Mouse (Mus musculus): ENCODE data around the gene Ssbp4. TPM values are rescaled to one million over a fixed set of nuclear protein-coding genes. Genes with fewer than 3 reads are reported as not detected.
A peak's percentile ranks its signal among the peaks of the same experiment; 100 is the strongest.

Gene Ssbp4
- polyA plus RNA-seq, 1 experiment, result 392 TPM

GRCm38 (mm10) chr8:70610796-70611771 is 2.4 kb upstream of the Ssbp4 start:
- WGBS, result under 1% methylated on average over 54 of the region's 54 CpGs
- Histone ChIP-seq H3K27me3 (ENCODE audit: control insufficient read depth, insufficient read depth, low read length) (no peaks in the 10 kb centered on the region), H3K27ac (ENCODE audit: control insufficient read depth, insufficient read depth, low read length) (peak overlapping the region; percentile 86), H3K36me3 (ENCODE audit: control insufficient read depth, insufficient read depth, low read length) (no peaks in the 10 kb centered on the region), H3K4me3 (ENCODE audit: control insufficient read depth, insufficient read depth, low read length) (peak overlapping the region; percentile 59), H3K4me1 (replicated peaks; ENCODE audit: control insufficient read depth, insufficient read depth, low read length) (peaks cover 46% of the 10 kb centered on the region)
- TF ChIP-seq CTCF (IDR thresholded peaks at IDR 0.05; ENCODE audit: borderline replicate concordance, control insufficient read depth, extremely low read depth, insufficient read depth, low read length, poor library complexity), result peak; percentile 95
- no peak for TF ChIP-seq POLR2A (IDR thresholded peaks at IDR 0.05; ENCODE audit: control insufficient read depth, extremely low read depth, insufficient read depth, low read length, poor library complexity)
- peak; percentile 92 for DNase-seq

DNA sequence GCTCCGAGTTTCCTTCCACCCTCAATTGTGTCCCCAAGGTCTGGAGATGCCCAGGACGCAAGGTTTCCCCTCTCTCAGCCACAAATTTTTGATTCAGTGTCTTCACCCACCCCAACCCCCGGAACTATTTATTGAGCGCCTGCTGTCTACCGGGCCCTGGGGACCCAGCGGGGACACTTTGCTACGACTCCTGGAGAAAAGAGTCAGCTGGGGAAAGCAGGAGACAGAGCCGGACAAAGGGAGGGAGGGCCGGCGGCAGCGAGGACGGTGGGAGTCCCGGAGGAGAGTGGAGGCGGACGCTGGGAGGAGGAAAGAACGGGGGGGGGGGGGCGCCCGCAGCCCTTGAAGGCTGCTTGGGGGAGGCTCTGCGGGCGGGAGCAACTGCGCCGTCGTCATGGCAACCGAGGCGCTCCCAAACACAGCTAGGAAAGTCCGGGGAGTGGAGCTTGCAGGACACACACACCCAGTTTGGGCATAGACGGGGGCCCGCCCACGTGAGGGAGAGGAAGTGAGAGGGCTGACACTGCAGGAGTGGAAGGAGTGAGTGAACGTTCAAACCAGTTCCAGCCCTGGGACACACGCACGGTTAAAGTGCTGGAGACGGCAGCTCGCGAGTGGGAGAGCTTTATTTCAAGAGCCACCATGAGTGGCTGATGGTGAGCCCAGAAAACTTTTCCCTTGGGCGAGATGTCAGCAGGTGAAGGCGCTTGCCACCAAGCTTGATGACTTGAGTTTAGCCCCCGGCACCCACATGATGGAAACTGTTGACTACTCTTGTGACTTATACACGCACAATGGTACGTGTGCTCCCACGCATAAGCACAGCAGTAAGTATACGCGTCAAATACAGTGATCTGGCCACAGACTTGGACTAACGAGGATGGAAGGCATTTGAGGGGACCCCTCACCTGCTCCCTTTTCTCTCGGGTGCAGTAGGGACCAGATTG is 1.4 kb upstream of the Ssbp4 start:
- Histone ChIP-seq H3K27ac (ENCODE audit: control insufficient read depth, insufficient read depth, low read length) (peak overlapping the region; percentile 86), H3K36me3 (ENCODE audit: control insufficient read depth, insufficient read depth, low read length) (no peaks in the 10 kb centered on the region), H3K4me1 (replicated peaks; ENCODE audit: control insufficient read depth, insufficient read depth, low read length) (peaks cover 46% of the 10 kb centered on the region), H3K4me3 (ENCODE audit: control insufficient read depth, insufficient read depth, low read length) (peak overlapping the region; percentile 44), H3K27me3 (ENCODE audit: control insufficient read depth, insufficient read depth, low read length) (no peaks in the 10 kb centered on the region)
- TF ChIP-seq CTCF (IDR thresholded peaks at IDR 0.05; ENCODE audit: borderline replicate concordance, control insufficient read depth, extremely low read depth, insufficient read depth, low read length, poor library complexity), result no peak
- peak; percentile 15 for TF ChIP-seq POLR2A (IDR thresholded peaks at IDR 0.05; ENCODE audit: control insufficient read depth, extremely low read depth, insufficient read depth, low read length, poor library complexity)
- peak; percentile 81 for DNase-seq
- 1% methylated on average over 44 of the region's 45 CpGs for WGBS

DNA sequence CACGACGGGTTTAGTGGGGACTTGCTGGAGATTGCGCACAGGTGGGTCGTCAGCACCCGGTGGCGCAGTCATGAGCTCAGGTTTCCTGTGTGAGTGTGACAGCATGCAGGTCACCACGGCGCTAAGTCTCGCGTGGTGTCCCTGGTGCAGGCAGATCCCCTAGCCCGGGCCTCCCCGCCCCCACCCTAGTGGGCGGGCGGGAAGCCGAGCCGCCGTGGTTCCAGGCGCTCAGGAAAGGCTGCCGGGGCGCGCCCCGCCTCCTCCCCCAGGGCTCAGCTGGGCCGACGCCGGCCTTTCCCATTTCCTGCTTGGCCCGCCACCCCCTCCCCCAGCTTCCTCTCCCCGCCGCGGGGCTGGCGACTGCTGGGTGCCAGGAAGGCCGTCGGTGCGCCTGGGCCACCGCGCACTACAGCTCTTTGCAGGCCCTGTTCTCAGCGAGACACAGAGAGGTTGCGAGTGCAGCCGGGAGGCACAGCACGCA is 736 bp upstream of the Ssbp4 start:
- H3K4me3 ChIP-seq (ENCODE audit: control insufficient read depth, insufficient read depth, low read length), result peak overlapping the region; percentile 44
- no peaks in the 10 kb centered on the region for H3K36me3 ChIP-seq (ENCODE audit: control insufficient read depth, insufficient read depth, low read length)
- peak; percentile 85 for DNase-seq
- peaks cover 46% of the 10 kb centered on the region for H3K4me1 ChIP-seq (replicated peaks; ENCODE audit: control insufficient read depth, insufficient read depth, low read length)
- TF ChIP-seq POLR2A (IDR thresholded peaks at IDR 0.05; ENCODE audit: control insufficient read depth, extremely low read depth, insufficient read depth, low read length, poor library complexity) (peak; percentile 54; the same call in 1 of the 2 replicates), CTCF (IDR thresholded peaks at IDR 0.05; ENCODE audit: borderline replicate concordance, control insufficient read depth, extremely low read depth, insufficient read depth, low read length, poor library complexity) (peak; percentile 53; the same call in 1 of the 2 replicates)
- H3K27ac ChIP-seq (ENCODE audit: control insufficient read depth, insufficient read depth, low read length), result peak overlapping the region; percentile 86
- 1% methylated on average over 38 of the region's 39 CpGs for WGBS
- H3K27me3 ChIP-seq (ENCODE audit: control insufficient read depth, insufficient read depth, low read length), result no peaks in the 10 kb centered on the region

DNA sequence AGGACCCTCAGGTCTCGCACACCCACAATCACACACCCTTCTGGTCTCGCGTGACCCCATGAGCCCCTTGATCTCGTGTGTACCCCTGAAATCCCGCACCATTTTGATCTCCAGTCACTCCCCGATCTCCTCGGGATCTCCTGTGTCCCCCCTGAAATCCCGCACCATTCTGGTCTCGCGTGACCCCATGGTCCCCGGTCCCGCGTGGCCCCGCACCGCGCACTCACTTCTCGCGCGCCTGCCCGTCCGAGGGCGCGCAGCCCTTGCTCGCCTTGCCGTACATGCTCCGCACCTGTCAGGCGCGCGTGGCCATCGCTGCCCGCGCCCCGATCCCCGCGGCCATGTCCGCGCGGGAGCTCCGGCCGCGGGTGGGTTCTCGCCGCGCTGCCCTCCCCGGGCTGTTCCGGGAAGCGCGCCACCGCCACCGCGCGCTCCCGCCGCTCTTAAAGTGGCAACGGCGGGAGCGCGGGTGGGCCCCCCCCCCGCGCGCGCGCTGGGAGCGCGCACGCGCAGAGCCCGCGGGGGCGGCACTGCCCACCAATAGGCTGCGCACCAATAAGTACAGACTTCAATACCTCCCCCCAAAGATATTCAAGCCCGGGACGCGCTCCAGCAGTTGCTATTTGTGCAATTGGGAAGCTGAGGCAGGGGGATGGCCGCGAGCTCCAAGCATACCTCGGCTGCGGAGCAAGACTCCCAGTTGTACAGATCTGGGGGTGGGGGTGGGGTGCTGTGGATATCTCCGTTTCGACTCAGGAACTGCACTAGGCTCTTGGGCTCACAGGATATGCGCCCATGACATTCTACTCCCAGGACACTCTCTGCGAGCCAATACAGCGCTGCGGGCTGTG is 549 bp downstream of the Ssbp4 start:
- Histone ChIP-seq H3K4me3 (ENCODE audit: control insufficient read depth, insufficient read depth, low read length) (peak overlapping the region; percentile 97), H3K27ac (ENCODE audit: control insufficient read depth, insufficient read depth, low read length) (peak overlapping the region; percentile 86), H3K27me3 (ENCODE audit: control insufficient read depth, insufficient read depth, low read length) (no peaks in the 10 kb centered on the region), H3K4me1 (replicated peaks; ENCODE audit: control insufficient read depth, insufficient read depth, low read length) (peaks cover 46% of the 10 kb centered on the region), H3K36me3 (ENCODE audit: control insufficient read depth, insufficient read depth, low read length) (no peaks in the 10 kb centered on the region)
- peak; percentile 49 for DNase-seq
- 0 out of 2 replicates have a peak, but pooled peaks have one; percentile 56 for TF ChIP-seq CTCF (IDR thresholded peaks at IDR 0.05; ENCODE audit: borderline replicate concordance, control insufficient read depth, extremely low read depth, insufficient read depth, low read length, poor library complexity)
- TF ChIP-seq POLR2A (IDR thresholded peaks at IDR 0.05; ENCODE audit: control insufficient read depth, extremely low read depth, insufficient read depth, low read length, poor library complexity), result peak; percentile 72
- WGBS, result 1% methylated on average over 84 of the region's 84 CpGs

DNA sequence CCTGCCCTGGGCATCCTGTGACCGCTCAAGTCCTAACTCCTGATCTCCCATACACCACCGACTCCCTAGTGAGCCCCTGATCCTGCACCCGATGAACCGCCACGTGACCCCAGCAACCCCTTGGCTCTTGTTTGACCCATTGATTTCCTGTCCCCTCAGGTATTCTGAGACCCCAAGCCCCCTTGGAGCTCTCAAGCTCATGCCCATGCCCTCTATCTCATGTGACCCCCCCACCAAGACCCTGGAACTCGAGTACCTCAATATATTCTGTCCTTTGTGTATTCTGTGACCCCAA is 1.1 kb downstream of the Ssbp4 start:
- no peak for TF ChIP-seq CTCF (IDR thresholded peaks at IDR 0.05; ENCODE audit: borderline replicate concordance, control insufficient read depth, extremely low read depth, insufficient read depth, low read length, poor library complexity)
- TF ChIP-seq POLR2A (IDR thresholded peaks at IDR 0.05; ENCODE audit: control insufficient read depth, extremely low read depth, insufficient read depth, low read length, poor library complexity), result no peak
- H3K4me3 ChIP-seq (ENCODE audit: control insufficient read depth, insufficient read depth, low read length), result peak overlapping the region; percentile 97
- no peaks in the 10 kb centered on the region for H3K36me3 ChIP-seq (ENCODE audit: control insufficient read depth, insufficient read depth, low read length)
- WGBS, result 25% methylated on average over 6 of the region's 6 CpGs
- no peak overlapping the region for H3K27ac ChIP-seq (ENCODE audit: control insufficient read depth, insufficient read depth, low read length)
- H3K4me1 ChIP-seq (replicated peaks; ENCODE audit: control insufficient read depth, insufficient read depth, low read length), result peaks cover 46% of the 10 kb centered on the region
- H3K27me3 ChIP-seq (ENCODE audit: control insufficient read depth, insufficient read depth, low read length), result no peaks in the 10 kb centered on the region
- no peak for DNase-seq
